Mouse (Mus musculus) testis, postnatal 10 days (tissue): ENCODE measurements at regions not wholly inside any gene's neighbourhood (a gene's known extent, or its start where the extent isn't known, plus 50 kb on each side); places are given as distances from the start of the nearest gene placed in this dataset.

ENCODE experiments used
- DNase-seq: peaks from one replicate; pipeline ENCODE4 v3.0.0; 2021; ENCODE audit warnings: low spot score

DNA sequence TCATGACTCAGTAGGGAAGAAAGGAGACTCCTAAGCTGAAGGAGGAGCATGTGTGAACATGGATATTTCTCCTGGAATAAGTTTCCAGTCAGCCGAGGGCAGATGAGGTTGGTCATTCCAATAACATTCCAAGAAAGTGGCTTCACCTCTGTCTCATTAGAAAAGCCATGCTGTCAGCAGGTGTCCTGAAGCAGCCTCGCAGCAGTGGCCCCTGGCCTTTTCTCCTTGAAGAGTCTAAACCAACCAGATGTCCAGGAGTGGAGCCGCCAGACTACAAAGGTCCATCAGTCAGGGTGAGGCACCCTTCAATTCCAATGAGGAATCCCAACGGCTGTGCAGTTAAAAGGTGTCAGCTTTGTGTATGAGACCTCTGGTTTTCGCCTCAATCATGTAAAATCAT is 197.2 kb upstream of the Klf3 start:
- DNase-seq, result no peak

- DNase-seq, result no peak
Observed at GRCm38 (mm10) chr5:64609378-64610087, 193.7 kb upstream of the Klf3 start.

- DNase-seq, result no peak
Observed at GRCm38 (mm10) chr5:64610146-64610545, 193.0 kb upstream of the Klf3 start.

DNA sequence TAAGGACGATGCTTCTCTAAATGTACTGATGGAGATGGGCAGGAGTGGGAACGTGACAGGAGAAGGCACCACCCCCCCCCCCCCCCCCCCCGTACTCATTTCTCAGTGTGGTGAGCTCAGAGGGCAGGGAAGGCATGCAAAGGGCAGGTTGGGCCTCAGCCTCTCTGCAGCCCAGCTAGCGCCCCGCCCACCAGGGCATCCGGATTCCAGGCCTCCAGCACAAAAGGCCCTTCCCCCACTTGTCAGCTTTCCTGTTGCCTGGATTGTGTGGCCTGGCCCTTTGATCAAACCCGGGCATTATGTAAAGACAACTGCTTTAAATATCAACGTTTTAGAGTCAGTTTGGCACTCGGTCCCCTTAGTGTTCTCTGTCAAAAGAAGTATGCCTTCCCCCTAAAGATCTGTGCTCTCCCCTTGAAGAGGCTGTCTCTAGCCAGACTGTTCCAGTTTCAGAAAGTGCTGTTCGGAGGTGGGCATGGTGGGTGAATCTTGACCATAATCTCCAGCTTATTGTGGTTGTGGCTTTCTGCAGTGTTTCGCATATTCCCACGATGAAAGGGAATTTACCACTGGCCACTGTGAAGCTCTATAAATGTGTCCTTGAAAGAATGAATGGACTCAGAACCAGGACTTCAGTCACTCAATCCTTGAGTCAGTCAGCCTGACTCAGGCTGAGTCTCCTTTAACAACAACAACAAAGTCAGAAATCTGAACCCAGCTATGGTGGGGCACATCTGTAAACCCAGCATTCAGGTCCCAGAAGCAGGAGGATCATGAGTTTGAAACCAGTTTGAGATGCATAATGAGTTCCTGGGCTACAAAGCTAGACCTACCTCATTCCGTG is 192.4 kb upstream of the Klf3 start:
- peak; percentile 66 for DNase-seq

- DNase-seq, result no peak
Observed at GRCm38 (mm10) chr5:64612017-64612416, 191.2 kb upstream of the Klf3 start.

DNA sequence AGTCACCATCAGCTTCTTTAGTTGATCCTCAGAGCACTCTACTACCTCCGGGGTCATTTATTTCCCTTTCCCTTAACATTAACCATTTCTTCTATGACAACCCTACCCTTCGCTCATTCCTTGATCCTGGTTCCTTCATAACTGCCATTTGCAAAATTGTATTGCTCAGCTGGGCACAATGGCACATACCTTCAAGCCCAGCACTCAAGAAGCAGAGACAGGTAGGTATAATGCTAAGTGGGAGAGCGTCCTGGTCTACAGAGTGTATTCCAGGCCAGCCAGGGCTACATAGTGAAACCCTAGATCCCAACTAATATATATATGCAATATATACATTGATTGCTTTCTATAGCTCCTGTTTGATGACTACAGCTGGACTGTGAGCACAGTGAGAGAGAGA is 189.5 kb upstream of the Klf3 start:
- no peak for DNase-seq

DNA sequence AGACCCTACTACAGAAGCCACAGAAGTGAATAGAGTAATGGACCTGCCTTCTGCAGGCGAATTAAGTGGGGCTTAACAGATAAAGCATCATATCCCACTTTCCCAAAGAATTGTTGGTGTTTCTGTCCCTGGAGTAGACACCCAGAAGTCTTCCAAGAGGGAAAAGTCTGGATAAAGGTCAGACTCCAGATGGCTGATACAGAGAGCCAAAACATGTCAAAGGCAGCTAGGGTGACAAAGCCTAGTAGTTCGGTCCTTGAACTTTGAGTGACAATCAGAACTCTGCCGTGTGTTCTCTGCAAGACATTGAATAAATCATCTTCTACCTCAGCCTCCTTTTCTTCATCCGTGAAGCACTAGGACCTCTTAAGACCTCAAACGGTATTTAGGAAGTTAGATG is 185.1 kb upstream of the Klf3 start:
- DNase-seq, result no peak

DNA sequence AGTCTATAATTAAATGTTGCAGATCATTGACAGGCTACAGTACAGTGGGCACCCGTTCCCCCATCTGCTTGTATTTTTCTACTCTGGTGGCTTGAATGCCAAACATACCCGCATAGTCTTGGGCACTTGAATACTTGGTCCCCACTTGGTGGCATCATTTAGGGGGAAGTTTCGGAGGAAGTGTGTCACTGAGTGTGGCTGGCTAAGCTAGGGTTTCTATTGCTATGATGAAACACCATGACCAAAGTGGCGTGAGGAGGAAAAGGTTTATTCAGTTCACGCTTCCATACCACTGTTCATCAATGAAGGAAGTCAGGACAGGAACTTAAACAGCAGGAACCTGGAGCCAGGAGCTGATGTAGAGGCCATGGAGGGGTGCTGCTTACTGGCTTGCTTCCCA is 183.4 kb upstream of the Klf3 start:
- DNase-seq, result no peak

- DNase-seq, result no peak
Observed at GRCm38 (mm10) chr5:64620726-64621125, 182.5 kb upstream of the Klf3 start.

- no peak for DNase-seq
Observed at GRCm38 (mm10) chr5:64621386-64621785, 181.8 kb upstream of the Klf3 start.

DNA sequence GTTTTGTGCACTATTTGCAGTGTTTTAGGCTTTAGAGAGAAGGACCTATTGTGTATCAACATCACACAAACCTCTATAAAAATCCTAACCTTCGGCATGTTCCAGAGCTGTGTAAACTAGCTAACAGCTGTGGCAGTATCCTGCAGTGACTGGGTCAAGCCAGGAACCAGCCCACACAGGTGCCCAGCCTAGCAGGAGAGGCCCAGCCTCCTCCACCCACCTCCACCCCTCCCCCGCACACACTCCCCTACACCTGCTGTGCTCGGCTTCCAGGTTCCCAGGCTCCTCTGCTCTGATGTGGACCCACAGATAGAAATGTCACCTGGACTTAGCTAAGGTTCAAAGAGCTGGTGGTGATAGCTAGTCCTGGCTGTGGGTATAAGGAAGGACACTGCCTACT is 179.5 kb upstream of the Klf3 start:
- DNase-seq, result no peak

GRCm38 (mm10) chr5:64624205-64624604 is 179.0 kb upstream of the Klf3 start:
- DNase-seq, result no peak

DNA sequence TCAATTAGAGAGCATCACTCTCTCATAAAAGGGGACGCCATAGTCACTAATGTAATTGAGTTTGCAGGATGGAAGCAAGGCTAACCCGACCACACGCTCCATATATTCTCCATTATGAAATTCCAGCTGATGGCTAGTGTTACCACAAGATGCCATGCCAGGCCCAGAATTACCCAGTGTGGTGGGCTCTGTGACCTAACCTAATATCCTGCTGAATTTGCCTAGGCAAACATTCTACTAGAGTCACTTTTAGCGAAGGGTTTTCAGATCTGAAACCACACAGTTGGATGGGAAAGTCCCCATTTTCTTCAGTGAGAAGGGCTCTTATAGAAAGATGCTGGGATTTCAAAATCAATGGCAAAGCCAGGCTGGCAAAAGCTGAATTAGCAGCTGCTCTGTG is 177.8 kb upstream of the Klf3 start:
- DNase-seq, result no peak

- DNase-seq, result no peak
Observed at GRCm38 (mm10) chr5:64625841-64626298, 177.3 kb upstream of the Klf3 start.

- peak; percentile 55 for DNase-seq
Observed at GRCm38 (mm10) chr5:64626351-64626750, 176.8 kb upstream of the Klf3 start.

GRCm38 (mm10) chr5:64630582-64630981 is 172.6 kb upstream of the Klf3 start:
- DNase-seq, result no peak

- DNase-seq, result no peak
Observed at GRCm38 (mm10) chr5:64632171-64632570, 171.0 kb upstream of the Klf3 start.

- DNase-seq, result no peak
Observed at GRCm38 (mm10) chr5:64634008-64634407, 169.2 kb upstream of the Klf3 start.

- no peak for DNase-seq
Observed at GRCm38 (mm10) chr5:64634721-64635120, 168.5 kb upstream of the Klf3 start.

DNA sequence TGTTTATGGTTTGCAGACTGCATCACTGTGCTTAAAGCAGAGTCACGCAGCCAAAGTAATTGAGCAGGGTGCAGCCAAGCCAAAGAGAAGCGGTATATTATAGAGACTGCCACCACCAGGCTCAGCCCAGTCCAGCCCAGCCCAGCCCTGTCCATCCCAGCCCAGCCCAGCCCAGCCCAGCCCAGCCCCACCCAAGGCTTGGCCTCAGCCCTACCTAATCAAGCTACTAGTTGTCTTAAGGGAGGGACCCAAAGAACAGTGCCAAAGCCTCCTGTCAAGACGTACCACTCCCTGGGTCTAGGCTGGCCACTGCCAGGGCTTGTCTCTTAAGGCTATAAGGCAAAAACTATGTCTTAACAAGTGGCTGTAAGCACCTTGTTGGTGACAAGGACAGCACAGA is 166.9 kb upstream of the Klf3 start:
- no peak for DNase-seq

DNA sequence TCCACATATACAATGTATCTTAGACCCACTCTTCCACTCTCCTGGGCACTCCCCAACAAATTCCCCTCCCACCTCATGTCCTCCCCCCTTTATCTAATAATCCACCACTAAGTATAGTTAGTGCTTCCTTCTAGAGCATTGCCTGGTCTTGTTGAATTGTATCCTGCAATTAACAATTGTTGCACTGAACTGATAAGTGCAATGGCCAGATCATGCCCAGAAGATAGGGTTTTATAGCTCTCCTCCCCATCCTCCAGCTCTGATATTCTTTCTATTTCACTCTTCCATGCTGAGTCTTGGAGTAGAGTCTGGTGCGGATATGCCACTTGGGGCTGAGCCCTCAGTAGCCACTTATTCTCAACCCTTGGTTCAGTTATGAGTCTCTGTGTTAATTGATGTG is 159.6 kb upstream of the Klf3 start:
- DNase-seq, result no peak

DNA sequence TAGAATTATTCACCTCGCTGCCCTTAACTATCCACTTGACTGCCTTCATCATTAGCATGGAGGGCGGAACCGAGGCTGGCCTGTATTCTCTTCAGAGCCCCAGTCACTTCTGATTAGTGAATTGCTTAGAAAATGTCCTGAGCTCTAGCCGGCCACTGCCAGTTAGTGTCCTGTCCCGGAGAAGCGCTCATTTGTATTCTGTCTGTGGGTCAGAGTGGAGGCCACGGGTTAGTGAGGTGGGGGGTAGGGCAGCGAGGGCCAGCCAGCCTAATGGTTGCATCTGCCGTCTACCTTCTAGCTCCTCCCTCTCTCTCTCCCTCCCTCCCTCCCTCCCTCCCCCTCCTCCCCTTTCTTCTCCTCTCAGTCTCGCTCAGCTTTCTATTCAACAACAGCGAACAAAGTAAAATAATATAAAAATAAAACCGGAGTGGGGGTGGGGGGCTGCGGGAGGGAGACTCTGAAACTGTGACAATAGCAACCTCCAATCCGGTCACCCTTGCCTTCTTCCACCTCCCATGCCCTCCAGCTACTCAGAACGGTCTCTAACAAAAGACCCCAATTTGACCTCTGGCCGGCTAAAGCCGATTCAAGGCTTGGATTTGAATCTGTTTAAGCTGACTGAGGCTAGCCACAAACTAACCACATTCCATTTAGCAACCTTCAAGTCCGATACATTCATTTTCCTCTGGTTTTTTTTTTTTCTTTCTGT is 155.6 kb upstream of the Klf3 start:
- DNase-seq, result peak; percentile 48

DNA sequence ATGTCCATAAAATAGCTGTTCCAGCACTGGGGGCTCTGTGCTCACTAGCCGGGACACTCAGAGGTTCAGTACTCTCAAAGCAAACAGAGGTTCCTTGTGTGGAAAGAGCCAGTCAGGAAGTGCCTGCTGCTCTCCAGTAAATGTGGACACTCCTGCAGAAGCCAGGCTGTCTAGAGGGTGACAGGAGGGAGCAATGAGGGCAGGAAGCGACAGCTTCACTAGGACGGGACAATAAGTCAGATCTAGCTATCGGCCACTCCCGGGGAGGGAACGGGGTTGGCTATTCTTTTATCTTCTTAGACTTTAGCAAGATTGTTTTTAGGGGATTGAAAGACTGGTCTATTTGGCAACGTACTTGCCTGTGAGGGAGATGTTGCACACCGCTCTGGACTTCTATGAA is 154.7 kb upstream of the Klf3 start:
- no peak for DNase-seq
